Mouse (Mus musculus): Measurements from ENCODE around the gene Amhr2.

Gene Amhr2

DNA sequence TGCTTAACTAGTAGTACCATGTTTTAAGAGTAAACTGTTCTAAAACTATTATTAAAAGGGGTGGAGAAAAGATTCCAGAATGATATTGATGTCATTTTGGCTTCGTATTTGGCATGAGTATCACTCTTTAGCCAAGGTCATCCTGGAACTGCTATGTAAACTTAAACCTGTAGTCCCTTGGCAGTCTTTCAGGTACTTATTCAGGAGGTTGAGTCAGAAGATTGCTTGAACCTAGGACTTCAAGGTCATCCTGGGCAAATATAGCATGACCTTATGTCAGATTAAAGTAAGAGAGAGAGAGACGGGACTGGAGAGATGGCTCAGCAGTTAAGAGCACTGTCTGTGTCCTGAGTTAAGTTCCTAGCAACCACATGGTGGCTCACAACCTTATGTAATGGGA, 20.5 kb upstream of the Amhr2 start:
- DNase-seq: no peak

DNA sequence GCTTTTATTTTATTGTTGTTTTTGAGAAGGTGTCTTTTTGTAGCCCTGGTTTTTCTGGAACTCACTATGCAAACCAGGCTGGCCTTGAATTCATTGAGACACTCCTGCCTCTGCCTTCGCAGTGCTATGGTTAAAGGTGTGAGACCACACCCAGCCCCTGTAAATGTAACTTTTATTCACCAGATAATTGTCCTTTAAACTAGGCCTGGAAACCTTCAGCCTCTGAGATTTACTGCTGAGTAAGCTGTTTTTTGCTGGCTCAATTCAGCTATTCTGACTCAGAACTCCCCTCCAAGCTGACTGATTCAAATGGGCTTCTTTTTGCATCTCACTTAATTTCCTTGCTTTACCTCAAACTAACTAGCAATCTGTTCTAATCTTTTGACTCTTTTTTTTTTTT, 18.2 kb upstream of the Amhr2 start:
- DNase-seq: no peak

GRCm38 (mm10) chr15:102432046-102432445, 13.1 kb upstream of the Amhr2 start:
- no peak for DNase-seq

GRCm38 (mm10) chr15:102433173-102433572, 12.0 kb upstream of the Amhr2 start:
- DNase-seq: no peak

- peak; percentile 71 to 88 for DNase-seq
Observed at GRCm38 (mm10) chr15:102442490-102442889, 2.7 kb upstream of the Amhr2 start.

DNA sequence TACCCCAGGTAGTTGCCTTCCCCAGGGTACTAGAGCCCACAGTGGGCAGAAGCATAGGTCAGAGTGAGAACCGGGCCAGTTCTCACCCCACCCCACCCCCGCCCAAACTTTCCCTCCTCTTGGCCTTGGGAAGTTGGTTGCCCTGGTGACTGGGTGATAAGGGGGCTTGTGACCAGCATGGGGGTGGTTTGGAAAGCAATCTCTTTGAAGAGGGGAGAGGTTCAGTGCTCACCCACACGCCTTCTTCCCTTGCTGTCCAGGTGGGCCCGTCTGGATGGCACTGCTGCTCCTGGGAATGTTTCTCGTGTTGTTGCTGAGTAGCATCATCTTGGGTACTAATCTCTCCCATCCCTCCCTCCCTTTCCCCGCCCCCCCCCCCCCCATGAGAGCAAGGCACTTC, 1.3 kb downstream of the Amhr2 start:
- no peak for DNase-seq

- DNase-seq: no peak
Observed at GRCm38 (mm10) chr15:102449366-102449765, 4.2 kb downstream of the Amhr2 start.

- DNase-seq: no peak
Observed at GRCm38 (mm10) chr15:102450928-102451327, 5.8 kb downstream of the Amhr2 start.

DNA sequence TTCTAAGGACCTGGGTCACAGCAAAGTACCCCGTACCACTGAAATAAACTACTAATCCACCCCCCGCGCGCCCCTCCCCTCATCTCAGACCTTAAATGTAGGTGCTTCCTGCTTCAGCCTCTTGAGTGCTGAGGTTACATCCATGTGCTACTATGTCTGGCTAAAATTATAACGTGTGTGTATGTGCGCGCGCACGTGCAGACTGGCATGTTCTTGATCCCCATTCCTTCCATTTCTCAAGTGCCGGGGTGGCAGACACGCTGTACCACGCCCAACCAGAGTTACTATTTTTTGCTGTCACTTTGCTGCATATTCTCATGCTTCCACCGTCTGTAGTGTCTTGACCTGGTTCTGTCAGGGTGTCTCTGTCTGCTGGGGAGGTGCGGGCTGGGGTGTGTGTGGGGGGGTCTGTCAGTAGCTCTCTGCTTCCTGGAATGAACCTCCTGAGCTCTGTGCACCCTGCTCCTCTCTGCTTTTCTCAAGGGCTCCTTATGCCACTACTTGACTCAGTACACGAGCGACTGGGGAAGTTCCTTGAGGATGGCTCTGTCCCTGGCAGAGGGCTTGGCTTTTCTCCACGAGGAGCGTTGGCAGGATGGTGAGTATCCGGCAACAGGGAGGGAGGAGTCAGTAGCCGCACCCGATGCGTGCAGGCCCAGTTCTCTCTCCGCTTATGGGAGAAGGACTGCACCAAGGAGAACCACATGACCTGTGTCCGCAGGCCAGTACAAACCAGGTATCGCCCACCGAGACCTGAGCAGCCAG, 6.7 kb downstream of the Amhr2 start:
- peak; percentile 33 to 60 for DNase-seq

DNA sequence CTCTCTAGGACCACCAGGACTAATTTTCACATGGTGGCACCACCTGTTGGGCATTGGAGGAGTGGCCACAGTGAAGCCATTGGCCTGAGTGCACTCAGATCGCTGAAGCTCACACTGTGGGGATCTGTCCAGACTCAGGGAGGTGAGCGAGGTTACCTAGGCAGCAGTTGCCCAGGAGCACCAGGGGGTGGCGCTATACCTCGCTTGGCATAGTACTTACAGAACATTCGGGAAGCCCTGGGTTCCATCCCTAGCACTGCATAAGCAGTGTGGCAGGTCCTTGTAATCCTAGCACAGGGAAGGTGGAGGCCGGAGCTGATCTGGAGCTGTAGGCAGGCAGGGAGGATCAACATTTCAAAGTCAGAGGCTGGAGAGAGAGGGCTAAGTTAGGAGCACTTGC, 10.8 kb downstream of the Amhr2 start:
- peak in 1 of 2 experiments; percentile 31 for DNase-seq

GRCm38 (mm10) chr15:102458050-102458736, 13.0 kb downstream of the Amhr2 start:
- no peak for DNase-seq

GRCm38 (mm10) chr15:102458904-102459317, 13.7 kb downstream of the Amhr2 start, which contains the start of gene Prr13:
Gene Prr13, plus strand, starts transcription at chr15:102459028.
- peak; percentile 93 to 95 for DNase-seq

GRCm38 (mm10) chr15:102459381-102459780, 14.2 kb downstream of the Amhr2 start:
- DNase-seq: no peak

GRCm38 (mm10) chr15:102459847-102460246, 14.7 kb downstream of the Amhr2 start:
- DNase-seq: no peak

DNA sequence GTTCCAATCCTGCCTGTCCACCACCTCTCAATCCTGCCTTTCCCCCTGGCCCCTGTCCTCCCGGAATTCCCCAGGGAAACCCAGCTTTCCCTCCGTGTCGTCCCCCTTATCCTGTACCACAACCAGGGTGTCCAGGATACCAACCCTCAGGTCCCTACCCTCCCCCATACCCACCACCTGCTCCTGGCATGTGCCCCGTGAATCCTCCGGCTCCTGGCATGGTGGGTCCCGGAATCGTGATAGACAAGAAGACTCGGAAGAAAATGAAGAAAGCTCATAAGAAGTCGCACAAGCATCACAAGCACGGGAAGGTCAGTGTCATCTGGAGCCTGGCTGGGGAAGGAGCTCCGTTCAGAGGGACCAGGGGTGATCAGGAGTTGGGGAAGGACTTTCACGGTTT, 15.2 kb downstream of the Amhr2 start:
- no peak for DNase-seq

DNA sequence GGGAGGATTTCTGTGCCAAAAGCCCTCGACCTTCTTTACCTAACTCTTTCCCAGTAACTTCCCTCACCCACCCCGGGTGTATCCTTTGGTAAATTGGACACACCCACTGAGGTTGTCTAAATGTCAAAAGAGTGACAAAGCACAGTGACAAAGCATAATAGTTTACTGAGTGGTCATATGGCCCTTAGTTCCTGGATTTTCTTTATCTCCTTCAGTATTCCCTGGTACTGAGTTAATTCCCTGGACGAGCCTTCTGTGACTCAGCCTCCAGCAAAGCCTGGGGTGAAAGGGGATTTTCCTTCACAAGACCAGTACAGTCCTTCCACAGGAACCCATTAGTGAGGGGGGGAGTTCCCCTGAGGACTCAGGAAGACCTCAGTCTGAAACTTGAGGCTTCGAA, 15.8 kb downstream of the Amhr2 start:
- no peak for DNase-seq

- DNase-seq: no peak
Observed at GRCm38 (mm10) chr15:102461430-102462075, 16.4 kb downstream of the Amhr2 start.

GRCm38 (mm10) chr15:102463666-102464065, 18.5 kb downstream of the Amhr2 start:
- no peak for DNase-seq

DNA sequence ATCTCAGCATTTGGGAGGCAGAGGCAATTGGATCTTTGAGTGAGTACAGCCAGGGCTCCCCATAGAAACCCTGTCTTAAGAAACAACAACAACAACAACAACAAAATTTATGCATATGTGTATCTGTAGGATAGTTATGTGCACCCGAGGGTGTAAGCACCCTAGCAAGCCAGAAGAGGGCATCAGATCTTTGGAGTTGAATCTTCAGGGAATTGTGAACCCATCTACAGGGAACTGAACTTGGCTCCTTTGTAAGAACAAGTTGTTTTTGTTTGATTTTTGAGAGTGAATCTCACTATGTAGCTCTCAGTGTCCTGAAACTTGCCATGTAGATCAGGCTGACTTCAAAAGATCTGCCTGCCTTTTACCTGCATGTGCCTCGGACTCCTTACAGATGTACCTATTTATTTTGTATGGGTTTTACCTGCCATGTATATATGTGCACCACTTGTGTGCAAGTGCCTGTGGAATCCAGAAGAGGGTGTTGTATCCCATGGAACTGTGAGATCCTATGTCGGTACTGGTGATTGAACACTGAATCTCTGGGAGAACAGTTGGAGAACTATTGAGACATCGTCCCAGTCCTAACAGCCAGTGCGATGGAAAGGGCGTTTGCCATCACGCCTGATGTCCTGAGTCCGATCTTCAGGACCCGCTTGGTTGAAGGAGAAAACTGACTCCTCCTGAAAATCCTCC, 23.7 kb downstream of the Amhr2 start:
- no peak for DNase-seq

GRCm38 (mm10) chr15:102470183-102470604, 25.0 kb downstream of the Amhr2 start, which contains the start of gene Pcbp2:
Gene Pcbp2, plus strand, starts transcription at chr15:102470539.
- peak; percentile 96 to 99 for DNase-seq

DNA sequence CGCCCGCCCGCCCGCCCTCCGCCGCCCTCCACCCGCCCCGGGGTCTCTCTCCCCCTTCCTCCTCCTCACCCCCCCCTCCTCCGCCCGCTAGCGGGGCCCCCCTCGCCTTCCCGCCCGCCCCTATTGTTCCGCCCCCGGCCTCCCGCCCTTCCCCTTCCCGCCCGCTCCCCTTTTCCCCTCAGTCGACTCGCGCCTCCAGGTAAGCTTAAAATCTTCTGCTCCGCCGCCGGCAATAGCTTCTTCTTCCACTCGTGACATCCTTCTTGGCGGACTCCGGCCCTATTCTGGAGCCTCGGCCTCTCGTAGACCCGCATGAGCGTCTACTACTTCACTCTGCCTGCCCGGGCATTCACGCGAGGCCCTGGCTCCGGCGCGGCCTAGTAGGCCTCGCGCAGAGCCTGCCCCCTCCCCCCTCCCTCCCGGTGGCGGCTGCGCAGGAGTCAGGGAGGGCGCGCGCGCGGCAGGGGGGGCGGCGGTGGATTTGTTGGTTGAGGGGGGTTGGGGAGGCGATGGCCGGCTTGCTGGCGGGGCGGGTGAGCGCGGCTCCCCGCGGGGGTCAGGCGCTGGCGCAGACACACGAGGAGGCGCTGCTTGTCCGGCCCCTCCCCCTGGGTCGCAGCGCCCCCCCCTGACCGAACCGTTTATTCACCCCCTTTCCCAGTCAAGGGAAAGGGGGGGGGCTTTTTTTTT, 25.6 kb downstream of the Amhr2 start:
- peak; percentile 87 to 91 for DNase-seq

DNA sequence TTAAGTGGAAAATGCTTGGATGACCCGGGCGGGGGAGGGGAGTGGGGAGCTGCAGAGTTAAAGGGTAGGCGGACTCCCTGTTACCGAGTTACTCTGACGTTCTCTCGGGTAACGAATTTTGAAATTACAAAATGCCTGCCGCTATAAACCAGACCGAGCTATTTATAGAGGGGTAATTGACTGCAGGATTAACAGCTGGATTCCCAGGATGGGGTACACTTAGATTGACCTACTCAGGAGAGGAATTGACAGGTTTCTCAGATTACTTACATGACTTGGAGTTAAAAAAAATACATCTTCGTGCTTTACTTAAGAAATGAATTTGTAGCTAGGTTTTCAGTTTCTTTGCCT, 26.1 kb downstream of the Amhr2 start:
- no peak for DNase-seq

GRCm38 (mm10) chr15:102471727-102472126, 26.6 kb downstream of the Amhr2 start:
- DNase-seq: no peak
